19 mouse cellular contexts compared by ENCODE assay signal in the genomic region with DNA sequence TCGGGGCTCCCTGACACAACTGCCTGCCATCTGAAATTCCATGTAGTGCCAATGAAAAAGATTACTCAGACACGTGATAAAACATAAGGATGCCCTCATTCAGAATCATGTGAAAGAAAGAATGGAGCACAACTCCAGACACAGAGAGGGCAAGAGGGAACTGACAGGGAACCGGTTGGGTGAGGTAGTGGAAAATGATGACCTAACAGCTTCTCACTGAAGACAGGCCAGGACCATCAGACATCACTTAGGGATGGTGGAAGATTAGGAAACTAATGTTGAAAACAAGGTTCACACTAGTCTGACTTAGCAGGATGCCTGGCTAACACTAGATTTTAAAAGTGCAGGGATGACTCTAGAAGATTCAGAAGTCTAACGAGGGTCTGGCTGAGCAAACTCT. TPM values are rescaled to one million over a fixed set of nuclear protein-coding genes. Genes with fewer than 3 reads are reported as not detected.
"Had no signal": no experiment of that assay in that cellular context is flagged by ENCODE, and none has a peak within 500 bp of the region (broad histone marks: within the 10 kb centered on the region; RNA-seq: fewer than 3 reads in every experiment).

No protein-coding gene starts in this region.

- H3K4me3 ChIP-seq: lung, embryonic 15.5 days; midbrain, embryonic 10.5 days; midbrain, embryonic 12.5 days; myocyte; neural tube, embryonic 13.5 days; neural tube, embryonic 15.5 days; stomach, embryonic 15.5 days had no signal

- DNase-seq: lung, adult 2 months; lung, postnatal 14 days; lung, postnatal 4 days; midbrain, embryonic 14.5 days; right cerebral cortex, postnatal 14 days; thymus, adult 2 months; thymus, postnatal 25 days; thymus, postnatal 4 days had no signal

- H3K36me3 ChIP-seq: lung, embryonic 15.5 days; midbrain, embryonic 10.5 days; midbrain, embryonic 12.5 days; neural tube, embryonic 13.5 days; neural tube, embryonic 15.5 days; stomach, embryonic 15.5 days had no signal

- H3K27ac ChIP-seq: liver, embryonic 14.5 days; lung, embryonic 15.5 days; midbrain, embryonic 10.5 days; midbrain, embryonic 12.5 days; neural tube, embryonic 13.5 days; neural tube, embryonic 15.5 days; stomach, embryonic 15.5 days; stomach, postnatal 0 days had no signal

- H3K9me3 ChIP-seq: lung, embryonic 15.5 days; midbrain, embryonic 10.5 days; midbrain, embryonic 12.5 days; neural tube, embryonic 13.5 days; neural tube, embryonic 15.5 days; stomach, embryonic 15.5 days had no signal

- H3K27me3 ChIP-seq: lung, embryonic 15.5 days; midbrain, embryonic 12.5 days; neural tube, embryonic 13.5 days; neural tube, embryonic 15.5 days; stomach, embryonic 15.5 days had no signal

- H3K4me2 ChIP-seq: lung, embryonic 15.5 days; midbrain, embryonic 12.5 days; neural tube, embryonic 13.5 days; neural tube, embryonic 15.5 days; stomach, embryonic 15.5 days had no signal

- H3K4me1 ChIP-seq: lung, embryonic 15.5 days; midbrain, embryonic 10.5 days; midbrain, embryonic 12.5 days; neural tube, embryonic 13.5 days; neural tube, embryonic 15.5 days; stomach, embryonic 15.5 days had no signal

- H3K9ac ChIP-seq: liver, embryonic 14.5 days; lung, embryonic 15.5 days; midbrain, embryonic 12.5 days; neural tube, embryonic 13.5 days; neural tube, embryonic 15.5 days; stomach, embryonic 15.5 days had no signal

- ATAC-seq: midbrain, embryonic 16.5 days had no signal

RNA-seq across cellular contexts. Expression of a gene that starts 49.6 kb away (rescaled TPM):
- total RNA-seq: megakaryocyte-erythroid progenitor cell, adult 5-6 weeks had no signal
